Mouse (Mus musculus) stomach, postnatal 0 days (tissue): ENCODE measurements around the gene Nppb. TPM values are rescaled to one million over a fixed set of nuclear protein-coding genes. Genes with fewer than 3 reads are reported as not detected.

ENCODE experiments used
- ATAC-seq: fragments of 200-750 bp; cut with Nextera tagmentation; 2 replicates; pipeline ENCODE4 v1.8.0; 2017; ENCODE audit not compliant: low FRiP score, low TSS enrichment
- DNase-seq: peaks from one replicate; pipeline ENCODE4 v3.0.0-alpha.2; 2016; ENCODE audit warnings: low spot score
- H3K27ac ChIP-seq: fragments of 300-500 bp; sonication (generic); replicated peaks from 2 replicates; pipeline ENCODE4 v1.5.1; 2014; ENCODE audit warnings: mild to moderate bottlenecking, control low read depth
- H3K27me3 ChIP-seq: fragments of 300-500 bp; sonication (generic); 2 replicates; pipeline ENCODE4 v1.6.1; 2014; ENCODE audit warnings: low read length; ENCODE audit not compliant: control insufficient read depth, insufficient read depth
- H3K36me3 ChIP-seq: fragments of 300-500 bp; sonication (generic); 2 replicates; pipeline ENCODE4 v1.6.1; 2014; ENCODE audit warnings: low read length, mixed read lengths; ENCODE audit not compliant: control insufficient read depth, insufficient read depth
- H3K4me1 ChIP-seq: fragments of 300-500 bp; sonication (generic); replicated peaks from 2 replicates; pipeline ENCODE4 v1.6.1; 2014; ENCODE audit warnings: antibody characterized with exemption; ENCODE audit not compliant: control insufficient read depth, insufficient read depth
- H3K4me2 ChIP-seq: fragments of 300-500 bp; sonication (generic); replicated peaks from 2 replicates; pipeline ENCODE4 v1.6.1; 2014; ENCODE audit warnings: low read depth, mild to moderate bottlenecking, control low read depth, moderate library complexity
- H3K4me3 ChIP-seq: fragments of 300-500 bp; sonication (generic); 2 replicates; pipeline ENCODE4 v1.5.1; 2014; ENCODE audit warnings: low read depth, low read length, control low read depth
- H3K9ac ChIP-seq: fragments of 300-500 bp; sonication (generic); 2 replicates; pipeline ENCODE4 v1.6.1; 2014; ENCODE audit warnings: mild to moderate bottlenecking, low read length, control low read depth, mixed read lengths
- H3K9me3 ChIP-seq: fragments of 300-500 bp; sonication (generic); 2 replicates; pipeline ENCODE4 v1.6.1; 2016; ENCODE audit warnings: low read length; ENCODE audit not compliant: control insufficient read depth
- CTCF ChIP-seq: IDR thresholded peaks from 2 replicates; pipeline ENCODE4 v1.5.1; 2016; ENCODE audit warnings: antibody characterized with exemption, low read depth, mild to moderate bottlenecking, moderate library complexity
- EP300 ChIP-seq: optimal IDR thresholded peaks from 2 replicates; pipeline ENCODE3; 2016; ENCODE audit warnings: antibody characterized with exemption
- WGBS: fragments of 180-500 bp; shearing (Covaris S2); extraction: QIAGEN DNeasy Blood & Tissue Kit; methylation state at CpG from one replicate; pipeline ENCODE4 v1.1.7; 2014; 5-methylcytosine and 5-hydroxymethylcytosine counted together
- polyA plus RNA-seq: library from polyadenylated mRNA; unstranded; fragments of >200 nt; fragmentation: Nextera tagmentation; extraction: Ambion mirVana; gene quantifications from 2 replicates; pipeline ENCODE4 v1.2.1, GENCODE M21; 2015

Nppb gene
- polyA plus RNA-seq, 1 experiment from 2014 or later: not detected

DNA sequence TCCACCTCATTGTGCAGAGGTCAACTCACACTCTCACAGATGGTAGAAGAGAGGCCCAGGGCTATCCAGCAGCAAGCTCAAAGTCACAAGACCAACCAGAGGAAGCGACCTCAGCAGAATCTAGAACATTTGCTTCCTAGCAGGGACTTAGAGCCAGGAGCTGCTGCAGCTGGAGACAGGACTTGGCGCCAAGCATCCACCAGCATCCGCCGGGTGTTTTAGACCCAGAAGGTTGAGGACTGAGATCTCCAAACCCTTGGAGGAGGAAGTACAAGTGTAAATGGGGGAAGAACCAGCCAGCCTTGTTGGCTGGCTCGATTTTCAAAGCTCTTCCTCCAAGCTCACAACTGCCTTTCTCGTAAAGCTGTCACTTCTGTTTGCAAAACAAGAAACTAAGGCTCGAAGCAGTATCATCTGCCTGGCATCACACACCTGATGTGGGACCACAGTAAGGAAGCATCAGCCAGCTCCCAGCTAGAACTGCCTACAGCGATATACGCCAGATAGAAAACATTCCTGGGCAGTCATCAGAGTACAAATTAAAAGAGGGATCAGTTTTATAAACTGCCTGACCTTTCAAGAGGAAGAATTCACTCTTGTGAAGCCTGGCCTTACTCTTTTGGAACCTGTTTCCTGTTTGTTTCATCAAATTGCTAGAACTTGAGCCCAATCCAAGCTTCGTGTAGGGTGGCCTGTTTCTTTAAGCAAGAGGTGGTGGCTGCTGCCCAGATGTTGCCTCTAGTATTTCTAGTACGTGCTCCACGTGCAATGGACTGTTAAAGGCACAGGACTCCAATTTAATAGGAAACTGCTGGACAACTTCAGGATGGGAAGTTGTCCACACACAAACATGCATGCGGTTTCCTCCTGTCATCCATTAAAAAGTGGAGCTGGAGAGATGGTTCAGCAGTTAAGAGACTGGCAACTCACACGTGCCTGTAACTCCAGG, 47.2 kb upstream of the Nppb start:
- ATAC-seq: no peak; the same call in 1 of the 2 replicates
- Histone ChIP-seq H3K36me3 (no peaks in the 10 kb centered on the region), H3K4me3 (no peak overlapping the region), H3K9me3 (no peaks in the 10 kb centered on the region), H3K27me3 (no peaks in the 10 kb centered on the region), H3K4me1 (peaks cover 14% of the 10 kb centered on the region; the same call in 1 of the 2 replicates), H3K4me2 (peak overlapping the region; percentile 2; the same call in 1 of the 2 replicates), H3K9ac (no peak overlapping the region), H3K27ac (peak overlapping the region; percentile 81)
- WGBS: 37% methylated on average over 14 of the region's 14 CpGs
- no peak for TF ChIP-seq EP300
- TF ChIP-seq CTCF: no peak
- DNase-seq: no peak

DNA sequence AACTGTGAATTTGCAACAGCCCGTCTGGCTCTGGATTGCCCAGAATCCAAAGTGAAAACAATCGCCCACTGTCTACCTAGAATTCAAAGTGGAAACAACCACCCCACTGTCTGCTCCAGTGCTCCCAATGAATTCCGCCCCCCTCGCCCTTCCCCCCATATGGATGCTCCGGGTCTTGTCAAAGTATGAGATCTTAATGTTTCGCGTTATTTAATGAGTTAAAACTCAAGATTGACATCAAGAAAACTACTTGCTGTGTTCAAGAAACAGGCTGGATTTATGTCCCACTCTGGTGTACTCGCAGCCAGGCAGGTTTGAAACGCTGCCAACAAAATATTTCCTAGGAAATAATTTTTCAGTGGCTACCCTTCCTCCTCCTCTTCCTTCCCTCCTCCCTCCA, 45.5 kb upstream of the Nppb start:
- Histone ChIP-seq H3K27ac (peak overlapping the region; percentile 46), H3K4me2 (no peak overlapping the region; the same call in 1 of the 2 replicates), H3K9ac (no peak overlapping the region), H3K27me3 (no peaks in the 10 kb centered on the region), H3K36me3 (peaks cover 6% of the 10 kb centered on the region; the same call in 1 of the 2 replicates), H3K4me1 (peaks cover 14% of the 10 kb centered on the region; the same call in 1 of the 2 replicates), H3K9me3 (no peaks in the 10 kb centered on the region), H3K4me3 (0 out of 2 replicates have a peak overlapping the region, but pooled peaks have one; percentile 2)
- WGBS: 34% methylated on average over 9 of the region's 9 CpGs
- TF ChIP-seq CTCF (no peak), EP300 (no peak)
- no peak for DNase-seq
- no peak for ATAC-seq

DNA sequence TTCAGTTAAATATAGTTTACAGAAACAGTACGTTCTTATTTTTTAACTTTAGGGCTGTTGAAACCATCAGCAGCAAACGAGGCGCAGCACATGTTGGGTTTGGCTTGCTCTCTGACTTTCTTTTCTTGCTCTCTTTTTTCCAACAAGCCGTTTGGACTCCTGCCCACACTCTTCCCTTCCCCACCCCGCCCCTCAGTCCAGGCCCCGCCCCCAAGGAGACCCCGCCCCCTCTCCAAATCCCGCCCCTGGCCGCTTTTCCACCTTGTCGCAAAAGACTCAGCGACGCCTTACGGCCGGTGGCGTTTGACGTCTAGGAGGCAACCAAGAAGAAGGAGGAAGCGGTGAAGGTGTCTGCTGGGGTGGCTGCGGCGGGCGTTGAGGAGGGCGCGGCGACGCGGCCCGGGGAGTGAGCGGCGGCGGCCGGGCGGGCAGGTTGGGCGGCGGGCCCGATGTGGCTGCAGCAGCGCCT, 45.0 kb upstream of the Nppb start, which contains the start of gene 2510039O18Rik:
2510039O18Rik (plus strand) TSS at position 320 of the 469 bp plus-strand sequence.
- Histone ChIP-seq H3K4me1 (peaks cover 14% of the 10 kb centered on the region; the same call in 1 of the 2 replicates), H3K4me3 (peak within 1 kb of the TSS; percentile 92), H3K27ac (peak within 1 kb of the TSS; percentile 91), H3K9ac (peak within 1 kb of the TSS; percentile 90), H3K36me3 (peaks cover 10% of the 10 kb centered on the region; the same call in 1 of the 2 replicates), H3K9me3 (no peaks in the 10 kb centered on the region), H3K27me3 (no peaks in the 10 kb centered on the region), H3K4me2 (peak within 1 kb of the TSS; percentile 99)
- ATAC-seq: peak; percentile 75
- peak; percentile 93 for DNase-seq
- under 1% methylated on average over 35 of the region's 35 CpGs for WGBS
- TF ChIP-seq EP300 (no peak), CTCF (peak; percentile 24; the same call in 1 of the 2 replicates)

DNA sequence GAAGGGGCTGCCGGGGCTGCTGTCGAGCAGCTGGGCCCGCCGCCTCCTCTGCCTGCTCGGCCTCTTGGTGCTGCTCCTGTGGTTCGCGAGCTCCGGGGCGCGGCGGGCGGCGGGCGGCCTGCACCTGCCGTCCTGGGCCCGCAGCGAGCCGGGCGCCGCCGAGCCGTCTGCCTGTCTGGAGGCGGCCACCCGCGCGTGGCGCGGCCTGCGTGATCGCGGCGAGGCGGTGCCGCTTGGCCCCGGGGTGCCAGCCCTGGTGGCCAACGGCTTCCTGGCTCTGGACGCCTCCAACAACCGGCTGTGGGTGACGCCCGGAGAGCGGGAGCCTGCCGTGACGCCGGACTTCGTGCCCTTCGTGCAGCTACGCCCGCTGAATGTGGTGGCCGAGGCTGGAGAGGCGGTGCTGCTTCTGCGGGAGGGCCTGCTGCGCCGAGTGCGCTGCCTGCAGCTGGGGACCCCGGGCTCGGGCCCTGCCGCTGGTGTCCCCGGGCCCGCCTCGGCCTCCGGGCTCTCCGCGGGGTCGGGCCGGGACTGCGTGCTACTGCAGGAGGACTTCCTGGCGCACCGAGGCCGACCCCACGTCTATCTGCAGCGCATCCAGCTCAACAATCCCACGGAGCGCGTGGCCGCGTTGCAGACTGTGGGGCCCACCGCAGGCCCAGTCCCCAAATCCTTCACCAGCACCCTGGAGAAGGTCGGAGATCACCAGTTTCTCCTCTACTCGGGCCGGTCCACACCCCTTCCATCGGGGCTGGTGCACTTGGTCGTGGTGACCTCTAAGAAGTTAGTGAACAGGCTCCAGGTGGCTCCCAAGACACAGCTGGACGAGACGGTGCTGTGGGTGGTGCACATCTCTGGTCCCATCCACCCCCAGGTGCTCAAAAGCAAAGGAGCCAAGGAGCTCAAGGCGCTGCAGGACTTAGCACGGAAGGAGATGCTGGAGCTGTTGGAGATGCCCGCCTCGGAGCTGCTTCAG, 44.3 kb upstream of the Nppb start:
- H3K9ac ChIP-seq: peak overlapping the region; percentile 90
- peak; percentile 74 for DNase-seq
- peaks cover 17% of the 10 kb centered on the region for H3K36me3 ChIP-seq
- H3K4me2 ChIP-seq: peak overlapping the region; percentile 99
- no peak for TF ChIP-seq EP300
- TF ChIP-seq CTCF: no peak
- ATAC-seq: peak; percentile 71
- no peaks in the 10 kb centered on the region for H3K27me3 ChIP-seq
- H3K4me3 ChIP-seq: peak overlapping the region; percentile 92
- 5% methylated on average over 63 of the region's 88 CpGs for WGBS
- H3K9me3 ChIP-seq: no peaks in the 10 kb centered on the region
- peak overlapping the region; percentile 91 for H3K27ac ChIP-seq
- peaks cover 11% of the 10 kb centered on the region; the same call in 1 of the 2 replicates for H3K4me1 ChIP-seq

DNA sequence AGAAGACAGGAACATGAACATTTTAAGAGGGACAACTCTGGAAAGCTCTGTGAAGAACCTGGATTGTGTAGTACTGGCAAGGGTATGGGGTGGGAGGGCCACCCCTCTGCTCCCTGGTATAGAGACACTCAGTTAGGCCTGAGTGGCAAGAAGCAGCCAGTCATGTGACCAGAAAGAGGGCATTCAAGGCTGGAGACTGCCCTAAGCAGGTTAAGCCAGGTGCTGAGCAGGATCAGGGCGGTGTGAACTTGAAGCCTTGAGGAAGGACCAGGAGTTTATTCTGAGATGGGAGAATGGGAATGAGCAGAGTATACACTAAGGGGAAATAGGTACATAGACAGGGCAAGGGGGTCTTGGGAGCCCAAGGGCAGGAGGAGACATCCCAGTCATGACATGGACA, 42.6 kb upstream of the Nppb start:
- Histone ChIP-seq H3K27ac (no peak overlapping the region), H3K4me3 (no peak overlapping the region), H3K9me3 (no peaks in the 10 kb centered on the region), H3K27me3 (no peaks in the 10 kb centered on the region), H3K36me3 (peaks cover 24% of the 10 kb centered on the region), H3K4me1 (peaks cover 11% of the 10 kb centered on the region; the same call in 1 of the 2 replicates), H3K9ac (no peak overlapping the region; the same call in 1 of the 2 replicates), H3K4me2 (0 out of 2 replicates have a peak overlapping the region, but pooled peaks have one; percentile 99)
- WGBS: 87% methylated on average over 1 of the region's 1 CpGs
- DNase-seq: no peak
- ATAC-seq: peak; percentile 21; the same call in 1 of the 2 replicates
- TF ChIP-seq CTCF (no peak), EP300 (no peak)
